Comparison of ENCODE assay signal across 13 mouse cellular contexts in genomic region chr16:92927662-92928061, GRCm38 (mm10).
A peak's percentile ranks its signal among the peaks of the same experiment; 100 is the strongest.
DNase-seq lines count a peak whose midpoint lies in the region; ATAC-seq lines count a peak whose summit lies in the region.
"Had no signal": no experiment of that assay in that cellular context is flagged by ENCODE, and none has a peak within 500 bp of the region (broad histone marks: within the 10 kb centered on the region; RNA-seq: fewer than 3 reads in every experiment).

No protein-coding gene starts in this region.

- DNase-seq in thymus, postnatal 4 days, result peak; percentile 68
- DNase-seq in heart, postnatal 25 days (ENCODE audit: low spot score), result no peak
- DNase-seq in MN1 (ENCODE audit: low spot score), result no peak
- no peak for DNase-seq in c-Kit-positive CD71-positive TER-119-positive erythroid progenitor cells, embryonic 14.5 days (ENCODE audit: low spot score)
- DNase-seq: cerebellum, adult 2 months; heart, postnatal 36 days; kidney, adult 11 months; kidney, postnatal 25 days; right cerebral cortex, postnatal 14 days had no signal

- intact Hi-C loops in heart, postnatal 25 days (cut with DNase I), result no loop called here

- peak; percentile 69 for ATAC-seq in common myeloid progenitor, adult 5-6 weeks (replicated peaks; ENCODE audit: low read depth, poor library complexity, severe bottlenecking)
- ATAC-seq in hematopoietic stem cell, adult 5-6 weeks (replicated peaks in 1 of 2; ENCODE audit: insufficient read depth in 1 of 2, low FRiP score in 2 of 2, low TSS enrichment in 1 of 2, low read depth in 1 of 2, poor library complexity in 2 of 2, severe bottlenecking in 2 of 2), result peak; percentile 66 to 68
- ATAC-seq in monocyte, adult 5-6 weeks (replicated peaks; ENCODE audit: insufficient number of reproducible peaks, low FRiP score, low TSS enrichment, poor library complexity, severe bottlenecking), result 0 out of 2 replicates have a peak, but pooled peaks have one; percentile 9
- ATAC-seq: Patski had no signal

Comparison
In these comparisons a context has a peak if more than half of its experiments do, and no peak if none do; other contexts are left out.
1. ATAC-seq: peak in every context shown above with its lines; median percentile 69 in common myeloid progenitor, adult 5-6 weeks; 67 in hematopoietic stem cell, adult 5-6 weeks; 9 in monocyte, adult 5-6 weeks.